Mouse (Mus musculus): ENCODE measurements around the gene Fam213a.

Fam213a gene

GRCm38 (mm10) chr14:40963501-40964213 is 49.9 kb downstream of the Fam213a start:
- in situ Hi-C loops (cut with MboI; ENCODE audit: low sequenced_read_pairs): no loop called here

- in situ Hi-C loops (cut with MboI; ENCODE audit: low sequenced_read_pairs): no loop called here
These were observed 51.0 kb downstream of the Fam213a start for GRCm38 (mm10) chr14:40962365-40963290.

- in situ Hi-C loops (cut with MboI; ENCODE audit: low sequenced_read_pairs): no loop called here
These were observed 53.4 kb downstream of the Fam213a start for GRCm38 (mm10) chr14:40960237-40960636.

- in situ Hi-C loops (cut with MboI; ENCODE audit: low sequenced_read_pairs): no loop called here
These were observed 54.0 kb downstream of the Fam213a start for GRCm38 (mm10) chr14:40959586-40959985.

- in situ Hi-C loops (cut with MboI; ENCODE audit: low sequenced_read_pairs): no loop called here
These were observed 54.6 kb downstream of the Fam213a start for GRCm38 (mm10) chr14:40958986-40959381.

- in situ Hi-C loops (cut with MboI; ENCODE audit: low sequenced_read_pairs): no loop called here
These were observed 55.3 kb downstream of the Fam213a start for GRCm38 (mm10) chr14:40958083-40958985.

GRCm38 (mm10) chr14:40957607-40958006 is 56.0 kb downstream of the Fam213a start:
- in situ Hi-C loops (cut with MboI; ENCODE audit: low sequenced_read_pairs): no loop called here

- in situ Hi-C loops (cut with MboI; ENCODE audit: low sequenced_read_pairs): no loop called here
These were observed 57.1 kb downstream of the Fam213a start for GRCm38 (mm10) chr14:40956252-40957146.

- in situ Hi-C loops (cut with MboI; ENCODE audit: low sequenced_read_pairs): no loop called here
These were observed 57.9 kb downstream of the Fam213a start for GRCm38 (mm10) chr14:40955596-40956251.

GRCm38 (mm10) chr14:40955146-40955545 is 58.4 kb downstream of the Fam213a start:
- in situ Hi-C loops (cut with MboI; ENCODE audit: low sequenced_read_pairs): no loop called here

- in situ Hi-C loops (cut with MboI; ENCODE audit: low sequenced_read_pairs): no loop called here
These were observed 60.2 kb downstream of the Fam213a start for GRCm38 (mm10) chr14:40953381-40953780.

- in situ Hi-C loops (cut with MboI; ENCODE audit: low sequenced_read_pairs): no loop called here
These were observed 60.9 kb downstream of the Fam213a start for GRCm38 (mm10) chr14:40952715-40953114.

- in situ Hi-C loops (cut with MboI; ENCODE audit: low sequenced_read_pairs): no loop called here
These were observed 61.3 kb downstream of the Fam213a start for GRCm38 (mm10) chr14:40952301-40952700.

- in situ Hi-C loops (cut with MboI; ENCODE audit: low sequenced_read_pairs): no loop called here
These were observed 63.6 kb downstream of the Fam213a start for GRCm38 (mm10) chr14:40949730-40950614.

- in situ Hi-C loops (cut with MboI; ENCODE audit: low sequenced_read_pairs): no loop called here
These were observed 64.5 kb downstream of the Fam213a start for GRCm38 (mm10) chr14:40949047-40949446.

GRCm38 (mm10) chr14:40948522-40948921 is 65.1 kb downstream of the Fam213a start:
- in situ Hi-C loops (cut with MboI; ENCODE audit: low sequenced_read_pairs): no loop called here

GRCm38 (mm10) chr14:40947431-40948394 is 65.9 kb downstream of the Fam213a start:
- in situ Hi-C loops (cut with MboI; ENCODE audit: low sequenced_read_pairs): no loop called here
